Mouse (Mus musculus) neural tube, embryonic 10.5 days (tissue): Measurements from ENCODE around the gene Arl4d.

Experiments used
- DNase-seq: peaks from one replicate; pipeline ENCODE4 v3.0.0-alpha.2; 2017; ENCODE audit warnings: low spot score; ENCODE audit errors: extremely low spot score

The Arl4d gene

DNA sequence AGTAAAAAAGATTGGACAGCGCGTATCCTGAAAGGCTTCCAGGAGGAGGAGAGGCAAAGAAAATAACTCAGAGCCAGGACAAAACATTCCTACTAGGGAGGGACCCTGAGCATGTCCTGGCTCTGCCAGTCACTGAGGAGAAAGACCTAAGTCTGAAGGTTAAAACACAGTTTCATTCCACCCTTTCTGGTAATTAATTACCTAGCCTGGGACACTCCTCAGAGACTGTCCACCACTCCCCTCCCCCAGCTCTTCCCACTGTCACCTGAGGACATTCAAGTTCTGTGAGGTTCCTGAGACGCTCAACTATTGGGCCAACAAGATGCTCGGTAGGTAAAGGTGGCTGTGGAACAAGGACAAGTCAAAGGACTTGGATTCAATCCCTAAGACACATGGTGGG, 10.0 kb downstream of the Arl4d start:
- DNase-seq = no peak

DNA sequence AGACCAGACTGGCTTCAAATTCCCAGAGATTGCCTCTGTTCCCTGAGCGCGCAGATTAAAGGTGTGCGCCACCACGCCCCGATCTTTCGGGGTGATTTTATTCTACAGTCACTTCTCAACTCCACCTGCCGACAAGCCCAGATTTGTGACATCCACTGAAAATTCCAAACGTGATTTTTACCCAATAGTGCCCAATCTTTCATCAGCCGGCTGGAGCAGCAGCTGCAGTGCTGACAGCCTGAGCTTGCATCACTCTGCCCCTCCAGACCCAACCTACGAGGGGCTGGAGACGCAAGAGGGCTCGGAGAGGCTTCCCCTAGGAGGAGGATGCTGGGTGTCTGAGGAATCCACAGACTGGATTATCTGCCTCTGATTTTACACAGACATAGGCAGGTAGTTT, 12.3 kb downstream of the Arl4d start:
- no peak for DNase-seq

DNA sequence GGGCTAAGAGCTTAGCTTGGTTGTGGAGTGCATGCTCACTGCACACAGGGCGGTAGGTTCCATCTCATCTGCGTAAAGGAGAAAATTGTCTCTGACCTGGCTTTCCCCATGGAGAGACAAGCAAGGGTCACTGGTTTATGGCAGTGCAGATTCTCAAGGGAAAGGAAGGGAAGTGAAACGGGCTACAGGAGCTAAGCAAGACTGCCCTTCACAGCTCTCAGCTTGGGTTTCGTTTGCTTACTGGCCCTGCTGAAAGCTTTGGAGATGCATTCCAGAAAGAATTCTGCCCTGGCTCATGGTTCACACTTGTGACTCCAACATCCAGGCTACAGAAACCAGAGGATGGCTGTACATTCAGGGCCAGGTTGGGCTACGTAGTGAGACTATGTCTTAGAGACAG, 13.4 kb downstream of the Arl4d start:
- DNase-seq = no peak

DNA sequence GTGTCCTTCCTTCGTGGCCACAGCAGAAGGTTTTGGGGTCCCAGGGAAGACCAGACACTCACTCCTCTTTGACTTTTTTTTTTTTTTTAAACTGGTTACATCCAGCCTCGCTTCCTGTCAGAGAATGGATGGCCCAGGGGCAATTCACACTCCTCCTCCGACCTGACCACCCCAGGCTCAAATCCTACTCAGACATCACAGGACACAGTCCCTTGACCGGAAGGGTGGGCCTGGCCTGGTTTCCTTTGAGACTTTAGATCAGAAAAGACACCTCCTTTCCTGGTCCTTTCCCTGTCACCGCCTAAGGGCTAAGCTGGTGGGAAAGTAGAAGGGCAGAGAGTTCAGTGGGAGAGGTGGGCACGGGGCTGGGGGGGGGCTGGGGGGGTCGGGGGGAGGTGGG, 14.6 kb downstream of the Arl4d start:
- no peak for DNase-seq

DNA sequence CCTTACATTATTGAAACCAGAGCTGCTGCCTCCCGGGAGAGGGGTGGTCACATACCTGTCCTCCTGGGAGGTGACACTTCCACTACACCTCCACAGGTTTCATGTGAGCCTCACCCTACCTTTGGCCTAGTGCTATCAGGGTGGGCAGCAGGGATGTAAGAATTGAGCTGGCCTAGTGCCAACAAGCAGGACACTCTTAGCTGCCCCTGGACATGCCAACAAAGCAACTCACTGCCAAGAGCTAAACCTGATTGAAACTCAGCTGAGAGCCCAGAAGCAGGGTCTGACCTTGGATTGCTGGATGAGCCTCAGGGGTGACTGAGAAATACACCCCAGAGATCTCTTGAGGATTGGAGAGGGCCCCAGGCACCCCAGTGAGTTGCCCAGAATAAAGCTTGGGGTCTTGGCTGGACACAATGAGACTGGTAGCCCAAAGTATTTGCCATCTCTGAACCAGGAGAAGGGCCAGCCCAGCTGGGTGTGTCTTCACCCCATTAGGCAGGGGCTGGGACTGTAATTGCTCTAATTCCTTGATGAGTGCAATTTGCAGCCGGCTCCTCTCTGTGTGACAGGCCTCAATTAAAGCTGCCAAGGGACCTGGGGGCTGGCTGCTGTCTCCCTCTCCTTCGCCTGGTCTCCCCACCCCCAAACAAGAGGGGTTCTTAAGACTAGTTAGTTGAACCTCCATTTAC, 15.4 kb downstream of the Arl4d start:
- DNase-seq = no peak

DNA sequence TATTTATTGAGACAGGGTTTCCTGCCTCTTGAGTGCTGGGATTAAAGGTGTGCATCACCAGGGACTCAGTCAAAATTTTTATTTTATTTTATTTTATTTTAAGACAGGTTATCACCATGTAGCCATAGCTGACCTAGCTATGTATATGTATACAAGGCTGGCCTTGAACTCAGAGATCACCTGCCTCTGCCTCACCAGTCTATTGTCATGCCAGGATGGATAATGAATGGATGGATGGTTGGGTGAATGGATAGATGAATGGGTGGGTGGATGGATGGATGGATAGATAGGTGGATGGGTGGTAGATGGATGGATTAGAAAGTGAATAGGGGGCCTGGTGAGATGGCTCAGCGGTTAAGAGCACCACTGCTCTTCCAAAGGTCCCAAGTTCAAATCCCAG, 16.6 kb downstream of the Arl4d start:
- no peak for DNase-seq

DNA sequence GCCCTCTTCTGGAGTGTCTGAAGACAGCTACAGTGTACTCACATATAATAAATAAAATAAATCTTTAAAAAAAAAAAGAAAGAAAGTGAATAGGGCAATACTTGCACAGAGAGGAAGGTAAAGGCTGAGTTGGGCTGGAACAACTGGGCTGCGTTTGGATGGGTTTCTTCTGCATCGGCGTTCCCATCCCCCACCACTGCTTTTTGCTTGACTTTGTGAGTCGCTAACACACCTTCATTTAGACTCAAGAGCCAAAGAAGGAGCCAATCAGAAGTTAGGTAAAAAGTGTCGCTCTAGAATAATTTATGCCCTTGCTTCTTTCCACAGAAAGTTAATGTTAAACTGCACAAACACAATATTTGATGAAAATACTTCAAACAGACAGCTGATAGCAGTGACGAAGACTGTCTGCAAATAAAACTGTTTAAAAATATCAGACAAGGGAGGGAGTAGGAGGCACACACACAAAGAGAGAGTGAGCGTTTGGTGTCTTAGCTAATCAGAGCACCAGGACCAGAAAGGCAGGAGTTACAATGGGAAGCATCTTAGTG, 17.1 kb downstream of the Arl4d start:
- no peak for DNase-seq

DNA sequence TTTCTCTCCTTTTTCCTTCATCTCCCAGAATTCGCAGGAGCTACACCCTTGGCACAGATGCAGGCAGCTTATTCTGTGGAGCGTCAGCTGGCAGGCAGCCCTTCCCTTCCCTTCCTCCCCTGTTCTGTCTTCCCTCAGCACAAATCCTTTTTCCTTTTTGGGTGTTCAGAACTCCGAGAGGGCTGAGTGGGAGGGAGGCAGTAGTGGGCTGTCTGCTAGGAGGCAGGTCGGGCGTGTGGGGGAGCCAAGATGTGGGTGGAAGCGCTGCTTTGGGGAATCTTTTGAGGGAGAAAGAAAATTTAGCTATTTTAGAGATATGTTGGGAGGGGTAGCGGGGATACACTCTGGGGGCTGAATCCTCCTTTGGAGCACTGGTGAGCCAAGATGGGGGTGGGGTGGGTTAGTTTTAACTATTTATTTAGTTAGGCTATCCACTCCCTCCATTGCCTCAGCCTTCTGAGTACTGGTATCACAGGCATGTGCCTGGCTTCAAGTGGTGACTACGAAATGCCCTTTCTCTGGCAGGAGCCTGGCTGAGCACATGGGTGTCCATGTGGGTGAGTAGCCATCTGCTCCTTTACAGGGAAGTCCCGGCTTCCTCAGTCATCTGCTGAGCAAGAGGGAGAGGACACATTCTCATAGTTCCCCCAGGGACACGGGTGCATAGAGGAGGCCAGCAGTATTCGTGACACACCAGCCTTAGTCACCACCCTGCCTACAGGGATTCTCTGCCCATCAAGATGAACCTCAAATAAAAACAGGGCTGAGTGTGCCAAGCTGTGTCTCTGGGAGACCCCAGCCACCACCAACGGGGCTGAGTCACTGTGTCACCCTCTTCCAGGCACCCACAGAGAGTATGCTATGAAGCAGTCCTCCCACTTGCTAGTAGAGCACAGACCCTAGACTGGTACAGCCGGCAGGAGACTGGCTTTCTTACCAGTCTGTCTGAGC, 22.3 kb downstream of the Arl4d start:
- DNase-seq = no peak

DNA sequence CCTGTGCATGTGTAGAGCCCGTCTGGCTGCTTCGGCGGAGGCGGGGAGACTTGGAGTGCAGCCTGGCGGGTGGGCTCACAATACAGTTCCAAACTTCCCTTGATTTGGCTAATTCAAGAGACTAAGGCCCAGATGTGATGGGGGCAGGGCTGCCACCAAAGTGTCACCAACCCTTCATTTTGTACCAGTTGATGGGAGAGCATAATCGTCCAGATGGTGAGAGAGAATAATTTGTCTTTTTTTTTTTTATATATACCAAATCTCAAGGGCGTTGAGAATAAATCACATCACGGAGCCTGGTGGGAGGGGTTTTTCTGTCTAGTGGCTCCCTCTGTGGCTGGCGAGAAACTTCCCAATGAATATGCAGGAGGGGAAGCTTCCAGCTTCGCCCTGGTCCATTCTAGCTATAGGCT, 24.4 kb downstream of the Arl4d start:
- DNase-seq = no peak

DNA sequence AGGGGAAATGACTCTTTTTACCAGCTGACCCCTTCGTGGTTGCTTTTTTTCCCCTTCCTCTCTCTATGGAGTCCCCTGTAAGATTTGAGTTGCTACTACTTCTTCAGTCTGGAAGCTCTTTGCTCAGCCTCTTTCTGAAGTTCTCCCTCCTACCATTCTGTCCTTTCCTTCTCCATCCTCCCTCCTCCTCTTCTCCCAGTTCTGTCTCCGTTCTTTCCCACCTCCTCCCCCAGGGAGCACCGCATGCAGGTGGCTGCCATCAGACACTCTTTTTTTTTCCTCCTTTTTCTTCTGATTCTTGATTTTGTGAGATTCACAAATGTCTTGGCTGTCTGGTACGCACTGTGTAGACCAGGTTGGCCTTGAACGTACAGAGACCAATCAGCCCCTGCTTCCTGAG, 25.0 kb downstream of the Arl4d start:
- no peak for DNase-seq

DNA sequence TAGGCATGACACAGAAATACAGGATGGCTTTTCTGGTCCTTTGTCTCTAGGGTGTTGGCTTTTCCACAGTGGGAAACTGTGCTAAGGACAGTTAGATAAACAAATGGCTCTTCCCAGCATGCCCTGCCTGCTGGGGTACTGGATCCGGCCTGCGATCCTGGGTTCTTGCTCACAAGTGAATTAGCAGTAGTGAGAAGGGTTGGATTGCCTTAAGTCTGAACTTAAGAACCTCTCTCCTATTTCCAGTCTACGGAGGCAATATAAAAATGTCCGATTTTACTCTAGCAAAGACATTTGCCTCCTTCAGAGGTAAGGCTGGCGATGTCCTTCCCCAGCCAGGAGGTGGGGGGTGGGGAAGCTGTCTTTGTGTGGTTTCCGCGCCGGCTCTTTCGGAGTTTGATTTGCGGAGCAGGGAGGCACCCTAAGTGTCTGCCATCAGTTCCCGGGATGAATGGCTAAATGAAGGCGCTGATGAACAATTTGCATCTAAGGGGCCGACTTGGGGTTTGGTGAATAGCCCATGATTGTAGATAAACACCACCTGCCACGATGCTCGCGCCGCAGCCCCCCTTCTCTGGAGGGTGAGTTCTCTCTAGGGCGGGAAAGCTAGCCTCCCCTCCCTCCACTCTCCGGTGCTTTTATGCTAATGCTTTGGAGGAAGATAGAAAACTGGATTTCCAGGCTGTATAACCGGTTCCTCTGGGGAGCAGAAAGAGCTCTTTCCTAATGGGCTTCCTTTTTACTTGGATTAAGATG, 30.7 kb downstream of the Arl4d start:
- DNase-seq = peak; percentile 61

DNA sequence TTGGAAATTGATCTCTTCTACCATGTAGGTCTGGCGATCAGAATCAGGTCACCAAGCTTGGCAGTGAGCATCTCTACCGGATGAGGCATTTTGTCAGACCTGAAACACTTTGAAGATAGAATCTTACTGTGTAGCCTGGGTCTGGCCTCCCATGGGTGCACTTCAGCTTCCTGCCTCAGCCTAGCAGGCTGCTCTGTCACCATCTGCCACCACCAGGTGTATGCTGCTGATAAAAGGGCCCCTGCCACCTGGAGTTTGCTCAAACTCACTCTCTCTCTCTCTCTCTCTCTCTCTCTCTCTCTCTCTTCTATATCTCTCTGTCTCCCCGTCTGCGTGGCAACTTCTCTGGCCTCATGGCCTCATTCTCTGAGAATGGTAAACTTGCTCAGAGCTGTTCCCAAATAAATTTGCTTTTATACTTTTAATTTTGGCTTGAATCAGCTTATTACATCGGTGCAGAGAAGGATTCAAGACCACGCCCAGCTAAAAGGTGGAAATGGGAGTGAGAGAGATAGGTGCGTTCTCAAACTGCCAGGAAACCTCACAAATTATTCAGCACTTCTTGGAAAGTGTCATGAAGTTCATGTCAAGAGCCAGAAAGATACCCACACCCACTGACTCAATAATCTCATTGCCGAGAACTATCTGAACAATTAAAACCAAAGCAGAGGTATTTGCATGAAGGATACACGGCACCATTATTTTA, 32.0 kb downstream of the Arl4d start:
- DNase-seq = no peak

DNA sequence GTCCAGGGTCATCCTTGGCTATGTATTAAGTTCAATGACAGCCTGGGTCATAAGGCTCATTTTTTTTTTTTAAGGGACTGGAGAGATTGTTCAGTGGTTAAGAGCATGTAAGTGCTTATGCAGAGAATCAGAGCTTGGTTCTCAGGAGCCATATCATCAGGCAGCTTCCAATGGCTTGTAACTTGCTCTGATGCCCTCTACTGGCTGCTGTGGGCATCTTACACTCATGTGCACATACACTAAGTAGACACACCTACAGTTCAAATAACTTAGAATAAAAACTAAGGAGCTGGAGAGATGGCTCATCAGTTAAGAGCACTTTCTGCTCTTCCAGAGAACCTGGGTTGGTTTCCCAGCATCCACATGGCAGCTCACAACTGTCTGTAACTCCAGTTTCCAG, 32.8 kb downstream of the Arl4d start:
- no peak for DNase-seq

DNA sequence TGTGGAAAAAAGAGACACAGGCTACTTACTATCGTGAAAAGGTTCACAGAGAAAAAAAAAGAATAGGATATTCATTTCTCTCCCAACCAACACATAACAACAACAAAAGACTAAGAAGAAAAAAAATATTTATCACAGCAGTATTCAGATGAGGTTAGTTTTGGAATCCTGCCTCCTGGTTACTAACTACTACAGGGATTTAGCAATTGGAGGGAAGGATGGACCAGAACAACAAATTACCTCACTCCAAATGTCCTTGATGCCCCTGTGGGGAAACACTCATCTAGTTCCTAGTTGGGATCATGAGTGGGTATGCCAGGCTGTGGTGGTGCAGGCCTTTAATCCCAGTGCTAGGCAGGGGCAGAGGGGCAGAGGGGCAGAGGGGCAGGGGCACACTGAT, 34.2 kb downstream of the Arl4d start:
- DNase-seq = no peak

DNA sequence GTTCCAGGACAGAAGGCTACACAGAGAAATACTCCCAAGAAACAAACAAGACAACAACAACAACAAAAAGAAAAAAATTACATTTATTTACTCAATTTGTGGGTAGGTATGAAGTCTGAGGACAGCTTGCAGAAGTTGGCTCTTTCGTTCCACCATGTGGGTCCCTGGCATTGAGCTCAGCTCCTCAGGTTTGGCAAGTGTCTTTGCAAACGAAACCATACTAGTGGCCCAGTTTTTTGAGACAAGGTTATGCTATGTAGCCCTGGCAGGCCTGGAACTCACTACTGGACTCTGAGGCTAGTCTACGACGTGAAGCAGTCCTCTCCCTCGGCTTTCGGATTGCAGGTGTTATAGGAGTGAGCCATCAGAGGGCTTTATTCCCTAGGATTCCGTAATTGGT, 34.6 kb downstream of the Arl4d start:
- no peak for DNase-seq

DNA sequence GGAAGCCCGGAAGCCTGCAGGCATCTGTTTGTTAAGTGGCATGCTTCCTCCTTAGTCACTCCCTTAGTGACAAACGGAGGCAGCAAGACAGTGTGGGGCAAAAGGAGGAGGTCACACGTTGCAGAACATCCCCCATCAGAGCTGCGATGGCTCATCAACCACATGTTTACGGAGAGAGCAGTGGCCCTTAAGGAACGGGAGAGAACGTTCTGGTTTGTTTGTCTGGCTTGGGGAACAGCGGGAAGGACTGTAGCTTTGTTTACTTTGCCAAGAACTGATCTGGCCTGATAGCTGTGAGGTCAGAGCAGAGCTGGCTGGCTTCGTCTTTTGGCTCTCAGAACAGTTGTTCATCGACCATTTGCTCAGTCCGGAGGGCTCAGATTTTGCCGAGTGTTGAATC, 35.1 kb downstream of the Arl4d start:
- no peak for DNase-seq

DNA sequence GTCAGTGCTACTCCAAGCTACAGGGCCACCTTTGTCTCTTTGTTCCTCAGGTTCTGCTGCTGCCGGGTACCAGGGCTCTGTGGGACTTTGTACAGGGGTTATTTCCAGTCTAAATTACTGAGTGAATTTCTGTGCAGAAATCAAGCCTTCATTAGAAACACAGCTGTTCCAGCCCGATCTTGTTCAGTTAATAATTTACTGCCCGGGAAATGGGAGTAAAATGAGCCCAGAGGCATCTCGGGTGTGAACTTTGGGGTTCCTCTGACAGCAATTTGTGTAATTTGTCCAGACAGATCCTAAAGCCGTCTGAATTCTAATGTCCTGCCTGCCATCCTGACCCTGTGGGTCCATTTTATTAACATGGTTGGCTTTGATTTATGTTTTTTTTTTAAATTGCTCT, 38.7 kb downstream of the Arl4d start:
- DNase-seq = no peak

DNA sequence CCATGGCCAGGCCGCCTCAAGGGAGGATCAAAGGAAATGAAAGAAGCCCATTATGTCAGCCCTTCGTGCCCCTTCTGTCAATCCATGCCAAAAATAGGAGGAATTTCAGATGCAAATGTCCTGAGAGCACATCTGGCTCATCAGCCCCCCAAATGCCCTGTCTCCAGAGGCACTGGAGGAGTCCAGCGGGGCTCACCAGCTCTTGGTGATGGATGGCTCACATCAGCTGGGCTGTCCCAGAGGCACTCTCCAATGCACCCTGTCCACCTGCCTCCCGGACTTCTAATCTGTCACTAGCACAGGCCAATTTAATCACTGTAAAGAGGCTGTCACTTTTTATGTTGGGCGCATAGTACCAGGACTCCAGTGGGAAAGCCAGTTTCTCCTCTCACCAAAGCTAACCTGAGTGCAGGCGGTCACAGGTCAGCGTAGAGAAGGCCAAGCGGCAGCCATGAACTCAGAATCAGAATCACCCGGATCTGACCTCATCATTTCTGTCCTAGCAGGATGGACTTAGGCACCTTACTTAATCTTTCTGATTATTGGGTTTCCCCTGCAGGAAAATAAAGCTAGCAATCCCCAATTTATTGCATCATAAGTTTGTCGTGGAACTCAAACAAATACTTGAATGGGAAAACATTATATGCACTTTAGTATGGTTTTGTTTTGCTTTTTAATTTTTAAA, 41.6 kb downstream of the Arl4d start:
- peak; percentile 18 for DNase-seq

DNA sequence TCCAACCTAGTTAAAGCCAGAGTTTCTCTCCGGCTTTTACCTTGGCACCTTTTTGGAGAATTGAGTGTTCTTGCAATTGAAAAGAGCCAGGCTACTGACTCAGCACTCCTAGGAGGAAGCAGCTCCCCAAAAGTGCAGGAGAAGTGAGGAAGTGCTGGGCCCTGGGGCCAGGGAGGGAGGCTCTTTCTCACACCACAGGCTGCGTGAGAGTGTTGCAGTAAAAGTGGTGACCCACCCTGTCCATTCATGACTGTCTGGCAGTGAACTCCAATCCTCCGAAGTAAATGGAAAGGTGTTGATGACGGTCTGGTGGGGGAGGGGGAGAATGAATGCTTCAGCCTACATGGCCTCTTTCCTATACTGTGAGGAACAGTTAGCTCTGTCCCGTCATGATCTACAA, 43.1 kb downstream of the Arl4d start:
- no peak for DNase-seq

DNA sequence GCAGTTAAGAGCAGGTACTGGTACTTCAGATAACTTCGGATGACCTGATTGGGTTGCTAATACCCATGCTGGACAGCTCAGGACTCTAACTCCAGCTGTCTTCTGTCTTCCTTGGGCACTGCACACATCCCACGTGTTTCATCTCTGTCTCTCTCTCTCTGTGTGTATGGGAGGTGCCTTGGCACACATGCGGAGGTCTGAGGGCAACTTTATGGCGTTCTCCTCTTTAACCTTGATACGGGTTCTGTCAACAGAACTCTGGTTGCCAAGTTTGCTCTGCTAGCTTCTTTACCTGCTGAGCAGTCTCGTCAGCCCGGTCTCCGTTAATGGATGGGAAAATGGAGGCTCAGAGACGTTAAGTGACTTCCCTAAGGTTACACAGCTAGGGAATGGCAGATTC, 47.5 kb downstream of the Arl4d start:
- no peak for DNase-seq

DNA sequence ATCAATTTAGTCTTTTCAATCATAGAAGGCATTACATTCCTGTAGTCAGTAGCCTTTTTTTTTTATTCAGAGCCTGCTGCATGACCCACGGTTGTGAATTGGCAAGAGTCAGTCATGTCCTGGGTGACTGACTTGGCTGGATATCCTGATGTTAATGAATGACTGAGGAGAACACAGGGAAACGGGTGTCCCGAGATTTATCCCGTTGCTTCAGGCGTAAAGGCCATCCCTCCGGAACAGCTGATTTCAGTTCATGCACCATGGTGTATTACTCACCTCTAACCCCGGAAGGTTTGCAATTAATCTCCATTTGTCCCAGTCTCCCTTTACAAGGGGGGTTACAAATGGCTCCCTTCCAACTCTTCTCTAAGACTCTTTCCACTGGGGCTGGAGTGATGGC, 48.7 kb downstream of the Arl4d start:
- no peak for DNase-seq
